Mouse (Mus musculus) cerebellum, postnatal 36 days (tissue): ENCODE data around the gene Mogs.
"Not testable (repeated sequence)": the region's sequence is repeated elsewhere in the genome, so short reads cannot be mapped to it uniquely, and the experiment has no call there.

ENCODE experiments used
- DNase-seq, 2 experiments: peaks; one replicate each; pipeline ENCODE4 v3.0.0; 2021 to 2022; ENCODE audit warnings: mixed read lengths in 2 of 2

Mogs gene

DNA sequence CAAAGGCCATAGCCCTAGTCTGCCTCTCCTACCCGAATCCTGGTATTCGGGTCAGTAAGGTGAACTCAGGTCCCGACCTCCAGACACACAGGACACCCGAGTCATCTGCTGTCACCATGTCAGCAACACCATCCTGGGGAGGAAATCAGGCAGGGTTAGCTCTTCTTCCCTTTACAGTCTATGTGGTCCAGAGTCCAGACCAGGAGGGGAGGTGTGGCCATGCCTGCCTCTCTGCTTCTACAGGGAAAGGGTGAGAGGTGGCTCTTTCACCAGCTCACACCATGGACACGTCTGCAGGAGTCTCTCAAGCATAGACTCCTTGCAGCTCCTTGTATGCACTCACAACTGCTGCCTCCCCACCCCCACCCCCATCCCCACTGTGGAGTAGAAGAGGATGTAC is 38.2 kb downstream of the Mogs start:
- no peak for DNase-seq

DNA sequence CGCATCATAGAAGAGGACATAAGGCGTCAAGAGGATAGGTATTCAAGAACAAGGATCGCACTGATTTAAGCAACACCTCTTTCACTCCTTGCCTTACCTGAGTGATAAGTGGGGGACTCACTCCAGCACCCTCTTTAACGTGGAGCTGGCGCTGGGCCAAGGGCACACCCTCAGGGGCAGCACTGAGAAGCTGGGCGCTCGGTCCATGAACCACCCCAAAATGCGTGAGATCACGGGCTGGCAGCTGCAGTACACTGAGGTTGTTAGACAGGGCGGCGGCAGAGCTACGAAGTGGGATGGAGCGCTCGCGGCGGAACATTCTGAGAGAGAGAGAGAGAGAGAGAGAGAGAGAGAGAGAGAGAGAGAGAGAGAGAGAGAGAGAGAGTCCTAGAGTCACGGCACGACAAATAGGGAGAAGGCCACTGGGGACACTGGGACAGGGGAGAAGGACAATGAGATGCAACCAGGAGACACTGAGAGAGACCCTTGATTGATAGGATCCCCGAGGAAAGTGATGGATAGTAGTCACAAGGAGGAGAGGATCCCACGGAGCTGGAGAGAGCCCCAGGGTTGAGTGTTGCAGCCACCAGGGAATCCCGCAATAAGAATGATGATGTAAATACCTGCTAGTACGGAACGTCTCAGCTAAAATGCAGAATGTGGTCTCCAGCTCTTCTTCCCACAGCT is 40.4 kb downstream of the Mogs start:
- peak; percentile 23 to 36 for DNase-seq

DNA sequence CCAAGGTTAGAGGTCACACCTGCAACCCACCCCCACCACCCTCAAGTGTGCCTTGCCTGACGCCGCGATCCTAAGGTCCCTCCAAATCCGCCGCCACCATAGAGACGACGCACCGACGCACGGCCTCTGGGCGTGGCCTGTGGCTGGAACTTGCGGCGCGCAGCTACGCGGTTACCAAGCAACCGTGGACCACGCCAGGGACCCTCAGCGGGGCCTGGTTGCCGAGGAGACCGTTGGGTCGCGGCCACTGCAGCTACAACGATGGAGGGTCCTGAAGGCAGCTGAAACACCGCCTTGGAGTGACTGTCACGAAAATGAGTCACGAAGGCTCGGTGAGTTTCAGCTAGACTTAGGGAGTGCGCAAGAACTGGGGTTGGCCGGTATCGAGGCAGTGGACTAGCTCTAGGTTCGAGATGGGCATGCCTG is 41.0 kb downstream of the Mogs start, which contains the start of the genes Wdr54 and 1700003E16Rik:
Gene Wdr54, minus strand, starts transcription at position 139 of the 426 bp plus-strand sequence.
Gene 1700003E16Rik, plus strand, starts transcription at position 146 of the 426 bp plus-strand sequence.
- DNase-seq, result peak; percentile 65 to 72

DNA sequence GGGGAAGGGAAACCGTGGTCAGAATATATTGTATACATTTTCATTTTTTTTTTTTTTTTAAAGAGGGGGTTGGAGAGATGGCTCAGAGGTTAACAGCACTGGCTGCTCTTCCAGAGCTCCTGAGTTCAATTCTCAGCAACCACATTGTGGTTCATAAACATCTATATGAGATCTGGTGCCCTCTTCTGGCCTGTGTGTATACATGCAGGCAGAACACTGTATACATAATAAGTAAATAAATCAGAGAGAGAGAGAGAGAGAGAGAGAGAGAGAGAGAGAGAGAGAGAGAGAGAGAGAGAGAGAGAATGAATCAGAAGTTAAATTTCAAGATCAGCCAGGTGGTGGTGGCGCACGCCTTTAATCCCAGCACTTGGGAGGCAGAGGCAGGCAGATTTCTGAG is 44.2 kb downstream of the Mogs start:
- DNase-seq, result not testable (repeated sequence)

DNA sequence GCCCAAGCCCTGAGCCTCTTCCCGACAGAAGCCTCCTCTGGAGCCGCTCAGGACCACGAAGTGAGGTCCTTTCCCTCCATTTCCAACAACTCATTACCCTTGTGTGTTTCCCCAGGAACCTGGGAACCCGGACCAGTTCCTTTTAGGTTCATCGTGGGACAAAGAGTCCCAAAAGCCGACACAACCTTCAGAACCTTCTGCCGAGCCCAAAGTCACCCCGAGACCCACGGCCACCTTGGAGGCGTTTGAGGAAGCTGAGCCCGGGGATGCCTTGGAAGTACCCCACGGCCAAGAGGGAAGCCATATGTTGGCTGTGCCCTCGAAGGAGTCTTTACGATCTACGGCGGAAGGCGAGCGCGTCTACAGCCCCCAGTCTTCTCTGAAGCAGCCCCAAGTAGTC is 46.1 kb downstream of the Mogs start:
- no peak for DNase-seq

DNA sequence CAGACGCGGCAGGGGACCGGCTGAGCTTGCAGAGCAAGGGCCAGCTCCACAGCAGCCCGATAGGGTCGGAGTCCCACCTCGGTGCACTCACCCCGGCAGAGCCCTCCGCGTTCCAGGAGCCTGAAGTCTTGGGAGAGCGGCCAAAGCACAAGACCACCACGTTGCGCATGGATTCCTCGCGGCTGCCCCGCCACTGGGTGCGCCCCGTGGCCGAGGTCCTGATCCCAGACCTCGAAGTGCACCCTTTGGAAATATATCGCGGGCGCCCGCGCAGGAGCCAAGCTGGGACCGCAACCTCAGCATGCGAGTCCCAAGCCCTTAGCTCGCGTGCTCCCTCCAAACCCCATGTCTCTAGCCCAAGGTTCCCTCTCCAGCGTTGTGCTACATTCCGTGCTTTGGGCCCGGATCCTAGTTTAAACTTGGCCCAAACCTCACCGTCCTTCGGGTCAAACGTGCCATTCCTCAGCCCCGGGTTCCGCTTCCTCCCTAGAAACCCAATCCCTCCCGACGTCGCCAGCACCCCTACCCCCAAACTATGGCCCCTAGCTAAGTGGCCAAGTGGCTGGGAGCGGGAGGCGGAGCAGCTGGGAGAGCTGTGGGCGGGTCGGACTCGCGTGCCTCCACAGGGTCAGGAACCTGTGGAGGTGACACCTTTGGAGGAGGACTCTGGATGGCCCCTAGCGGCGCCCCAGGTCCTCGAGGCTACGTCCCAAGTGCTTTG is 46.8 kb downstream of the Mogs start:
- DNase-seq, result peak in 1 of 2 experiments; percentile 32

DNA sequence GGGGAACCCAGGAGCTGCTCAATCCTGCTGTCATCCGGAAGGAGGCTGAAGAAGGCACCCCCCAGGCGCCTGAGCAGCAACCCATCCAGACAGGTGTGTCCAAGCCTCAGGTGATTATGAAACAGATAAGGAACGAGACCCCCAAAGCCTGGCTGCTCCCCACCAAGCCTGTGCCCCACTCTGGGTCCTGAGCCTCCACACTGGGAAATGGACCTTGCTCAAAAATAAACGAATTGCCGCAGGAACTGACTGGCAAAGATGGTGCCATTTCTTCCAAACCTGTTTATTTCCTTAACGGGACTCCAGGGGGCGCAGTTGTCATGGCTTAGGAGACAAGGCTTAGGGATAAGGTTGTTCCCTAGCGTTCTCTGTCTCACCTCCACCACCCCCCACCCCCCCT is 47.4 kb downstream of the Mogs start:
- DNase-seq, result peak; percentile 82 to 85

DNA sequence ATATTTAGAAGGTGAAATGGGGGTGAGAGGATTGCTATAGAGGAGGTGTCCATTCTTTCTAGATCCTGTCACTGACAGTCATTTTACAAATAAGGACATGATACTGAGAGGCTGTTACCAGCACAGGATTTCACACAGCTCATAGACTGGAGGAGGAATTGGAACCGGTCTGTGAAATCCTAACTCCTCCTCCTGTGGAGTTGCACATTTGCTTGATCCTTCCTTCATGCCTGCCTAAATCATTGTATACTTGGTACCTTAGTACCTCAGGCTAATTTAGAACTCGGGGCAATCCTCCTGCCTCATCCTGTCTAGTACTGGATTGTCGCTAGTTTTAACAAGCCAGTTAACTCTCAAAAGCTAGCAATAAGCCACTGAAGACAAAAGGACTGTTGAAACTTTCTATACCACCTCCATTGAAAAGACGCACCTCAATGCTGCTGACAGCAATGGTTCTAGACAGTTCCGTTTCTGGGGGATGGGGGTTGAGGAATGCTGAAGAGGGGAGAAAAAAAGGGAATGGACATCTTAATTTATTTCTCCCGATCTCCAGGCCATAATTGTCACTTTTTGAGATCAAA is 49.8 kb downstream of the Mogs start:
- DNase-seq, result no peak

DNA sequence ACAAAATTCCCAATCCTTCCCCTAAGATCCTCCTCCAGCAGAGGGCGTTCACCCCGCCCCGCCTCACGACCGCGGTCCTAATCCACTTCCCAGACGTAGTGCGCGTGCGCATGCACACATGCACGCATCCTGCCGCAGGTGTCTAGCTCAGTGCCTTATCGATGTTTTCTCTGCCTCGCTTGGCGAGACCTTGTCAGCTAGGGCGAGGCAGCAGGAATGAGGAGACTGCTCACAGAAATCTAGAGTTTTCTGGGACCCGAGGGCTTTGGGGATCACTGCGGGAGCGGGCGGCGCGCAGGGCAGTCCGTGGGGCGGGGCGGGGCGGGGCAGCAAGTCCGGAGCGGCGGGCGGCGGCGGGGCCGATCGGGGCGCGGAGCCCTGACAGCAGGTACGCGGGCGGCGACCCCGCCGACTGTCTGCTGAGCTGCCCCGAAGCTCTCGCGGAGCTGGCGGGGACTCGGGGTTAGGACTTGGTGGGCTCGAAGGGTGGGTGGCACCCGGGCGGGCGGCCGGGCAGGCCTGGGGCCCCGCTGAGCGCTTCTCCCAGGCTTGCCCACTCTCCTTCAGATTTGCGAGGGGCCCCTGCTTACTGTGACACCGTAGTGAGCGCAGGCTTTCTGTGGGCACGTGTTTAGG is 50.4 kb downstream of the Mogs start, which contains the start of gene Dctn1:
Gene Dctn1, plus strand, starts transcription at position 314 of the 636 bp plus-strand sequence.
- DNase-seq, result peak; percentile 94 to 96

DNA sequence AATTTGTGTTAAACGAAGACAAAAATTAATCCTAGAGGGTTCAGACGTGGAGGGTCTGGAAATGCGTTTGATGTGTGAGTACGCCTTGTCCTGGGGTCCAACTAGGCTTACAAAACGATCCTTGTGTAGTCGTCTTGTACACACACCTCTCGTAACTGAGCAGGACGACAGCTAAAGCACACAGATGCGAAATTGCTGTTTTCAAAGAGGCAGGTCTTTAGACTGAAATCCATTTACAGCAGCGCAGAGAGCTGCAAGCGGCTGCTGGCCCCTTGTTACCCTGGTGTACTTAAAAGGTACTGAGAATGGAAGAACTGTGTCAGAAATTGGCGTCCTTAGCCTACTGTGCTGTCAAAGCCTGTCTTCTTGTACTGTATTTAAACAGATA is 50.9 kb downstream of the Mogs start:
- no peak for DNase-seq
